Mouse (Mus musculus) lung, postnatal 0 days (tissue): ENCODE measurements around the gene Ccdc34.
"Not testable (repeated sequence)": the region's sequence is repeated elsewhere in the genome, so short reads cannot be mapped to it uniquely, and the experiment has no call there.

Experiments
- CTCF ChIP-seq: IDR thresholded peaks from 2 replicates; pipeline ENCODE4 v1.5.1; 2016; ENCODE audit warnings: antibody characterized with exemption, mild to moderate bottlenecking
- EP300 ChIP-seq: IDR thresholded peaks from 2 replicates; pipeline ENCODE4 v1.6.1; 2016; ENCODE audit warnings: antibody characterized with exemption, mild to moderate bottlenecking, control low read depth

DNA sequence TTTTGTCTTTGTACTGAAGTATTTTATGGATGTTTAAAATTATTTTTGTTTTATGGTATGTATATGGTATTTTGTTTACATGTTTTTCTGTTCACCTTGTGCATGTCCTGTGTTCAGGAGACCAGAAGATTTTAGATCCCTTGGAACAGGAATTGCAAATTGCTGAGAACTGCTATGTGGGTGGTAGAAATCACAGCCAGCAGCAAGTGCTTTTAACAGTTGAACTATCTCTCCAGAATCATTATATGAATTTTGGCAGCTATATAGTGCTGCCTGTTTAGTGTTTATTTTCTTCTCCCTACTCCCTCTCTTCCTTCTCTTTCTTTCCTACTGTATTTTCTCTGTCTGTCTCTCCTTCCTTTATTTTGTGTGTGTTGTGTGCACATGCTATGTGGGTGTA is 130.4 kb downstream of the Ccdc34 start:
- TF ChIP-seq CTCF, EP300: not testable (repeated sequence)
